Mouse (Mus musculus): ENCODE data around the gene Mettl18. TPM values are rescaled to one million over a fixed set of nuclear protein-coding genes. Genes with fewer than 3 reads are reported as not detected.
"Not testable (repeated sequence)": the region's sequence is repeated elsewhere in the genome, so short reads cannot be mapped to it uniquely, and the experiment has no call there.

The Mettl18 gene
- polyA plus RNA-seq, 1 experiment from 2014 or later = 6.7 TPM

- Histone ChIP-seq H3K27ac (no peak overlapping the region), H3K36me3 (no peaks in the 10 kb centered on the region), H3K4me3 (no peak overlapping the region), H3K9ac (no peak overlapping the region), H3K9me3 (replicated peaks) (no peaks in the 10 kb centered on the region), H3K4me1 (no peaks in the 10 kb centered on the region), H3K4me2 (no peak overlapping the region), H3K27me3 (replicated peaks) (no peaks in the 10 kb centered on the region)
- WGBS (ENCODE audit: insufficient replicate concordance) = 61% methylated on average over 3 of the region's 3 CpGs
- no peak for ATAC-seq
Observed at GRCm38 (mm10) chr1:164004311-164004710, 9.6 kb downstream of the Mettl18 start.

GRCm38 (mm10) chr1:164009235-164009634, 14.5 kb downstream of the Mettl18 start:
- H3K9ac ChIP-seq = no peak overlapping the region
- ATAC-seq = no peak
- no peaks in the 10 kb centered on the region for H3K27me3 ChIP-seq (replicated peaks)
- H3K9me3 ChIP-seq (replicated peaks) = no peaks in the 10 kb centered on the region
- no peak overlapping the region for H3K4me2 ChIP-seq
- H3K4me1 ChIP-seq = no peaks in the 10 kb centered on the region
- H3K36me3 ChIP-seq = no peaks in the 10 kb centered on the region
- H3K4me3 ChIP-seq = no peak overlapping the region
- H3K27ac ChIP-seq = no peak overlapping the region
- WGBS (ENCODE audit: insufficient replicate concordance) = 33% methylated on average over 2 of the region's 2 CpGs

DNA sequence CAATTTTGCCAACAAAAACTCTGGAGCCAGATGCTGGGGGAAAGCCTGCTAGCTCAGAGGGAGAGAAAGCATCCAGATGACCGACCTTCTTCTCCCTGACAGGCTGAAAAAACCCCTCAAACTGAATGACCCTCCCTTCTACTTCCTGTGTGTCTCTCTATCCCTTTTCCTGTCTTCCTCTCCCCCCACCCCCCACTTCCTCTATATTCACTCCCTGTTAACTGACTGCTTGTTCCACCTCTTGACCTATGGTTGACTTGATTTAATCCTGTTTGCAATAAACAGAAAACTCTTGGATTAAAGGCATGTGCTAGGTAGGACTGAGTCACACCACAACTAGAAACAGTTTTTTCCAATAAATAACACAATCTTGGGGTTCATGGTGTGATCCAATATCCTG, 19.9 kb downstream of the Mettl18 start:
- H3K4me1 ChIP-seq = 0 out of 2 replicates have a peak, but pooled peaks cover 4% of the 10 kb centered on the region
- H3K36me3 ChIP-seq = no peaks in the 10 kb centered on the region
- no peak overlapping the region for H3K9ac ChIP-seq
- no peak overlapping the region for H3K4me2 ChIP-seq
- H3K27me3 ChIP-seq (replicated peaks) = no peaks in the 10 kb centered on the region
- no peak overlapping the region for H3K27ac ChIP-seq
- no peak for ATAC-seq
- H3K4me3 ChIP-seq = no peak overlapping the region
- no peaks in the 10 kb centered on the region for H3K9me3 ChIP-seq (replicated peaks)
- WGBS (ENCODE audit: insufficient replicate concordance) = 15% methylated on average over 1 of the region's 1 CpGs

DNA sequence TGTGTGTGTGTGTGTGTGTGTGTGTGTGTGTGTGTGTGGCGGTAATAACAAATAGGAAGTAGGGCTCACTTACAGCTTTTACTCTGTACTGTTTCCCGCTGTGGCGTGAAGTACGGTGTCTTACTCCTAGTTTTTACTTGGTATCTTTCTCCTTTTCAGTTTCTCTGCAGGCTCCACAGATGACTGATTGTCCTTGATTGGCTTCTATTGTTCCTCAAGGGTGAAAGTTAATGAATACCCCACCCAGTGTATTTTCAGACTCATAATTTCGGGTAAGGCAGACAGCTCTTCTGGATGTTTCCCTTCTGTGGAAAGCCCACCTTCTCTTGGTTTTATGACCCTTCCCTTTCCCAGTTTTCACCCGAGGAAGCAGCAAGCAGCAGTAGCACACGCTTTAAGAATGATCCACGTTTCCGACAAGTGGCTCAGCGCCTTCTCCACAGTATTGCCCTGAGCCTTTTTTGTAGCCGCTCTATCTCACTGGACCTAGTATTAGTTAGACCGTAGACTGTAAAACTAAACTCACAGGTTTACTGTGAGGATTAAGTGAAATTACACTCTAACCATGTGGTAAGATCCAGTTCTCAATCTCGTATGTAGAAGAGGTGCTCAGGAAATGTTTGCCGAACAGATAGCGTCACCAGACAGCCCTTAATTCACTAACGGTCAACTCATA, 23.7 kb downstream of the Mettl18 start:
- WGBS (ENCODE audit: insufficient replicate concordance) = 68% methylated on average over 16 of the region's 16 CpGs
- Histone ChIP-seq H3K4me1 (0 out of 2 replicates have a peak, but pooled peaks cover 4% of the 10 kb centered on the region), H3K4me3 (no peak overlapping the region), H3K9ac (no peak overlapping the region), H3K36me3 (no peaks in the 10 kb centered on the region), H3K27ac (no peak overlapping the region), H3K4me2 (no peak overlapping the region), H3K27me3 (replicated peaks) (no peaks in the 10 kb centered on the region), H3K9me3 (replicated peaks) (no peaks in the 10 kb centered on the region)
- no peak for ATAC-seq

GRCm38 (mm10) chr1:164019789-164020188, 25.1 kb downstream of the Mettl18 start:
- H3K27ac ChIP-seq = no peak overlapping the region
- WGBS (ENCODE audit: insufficient replicate concordance) = 49% methylated on average over 6 of the region's 6 CpGs
- H3K9me3 ChIP-seq (replicated peaks) = no peaks in the 10 kb centered on the region
- H3K9ac ChIP-seq = no peak overlapping the region
- ATAC-seq = no peak
- no peaks in the 10 kb centered on the region for H3K27me3 ChIP-seq (replicated peaks)
- H3K4me3 ChIP-seq = no peak overlapping the region
- H3K36me3 ChIP-seq = no peaks in the 10 kb centered on the region
- H3K4me2 ChIP-seq = no peak overlapping the region
- no peaks in the 10 kb centered on the region for H3K4me1 ChIP-seq

DNA sequence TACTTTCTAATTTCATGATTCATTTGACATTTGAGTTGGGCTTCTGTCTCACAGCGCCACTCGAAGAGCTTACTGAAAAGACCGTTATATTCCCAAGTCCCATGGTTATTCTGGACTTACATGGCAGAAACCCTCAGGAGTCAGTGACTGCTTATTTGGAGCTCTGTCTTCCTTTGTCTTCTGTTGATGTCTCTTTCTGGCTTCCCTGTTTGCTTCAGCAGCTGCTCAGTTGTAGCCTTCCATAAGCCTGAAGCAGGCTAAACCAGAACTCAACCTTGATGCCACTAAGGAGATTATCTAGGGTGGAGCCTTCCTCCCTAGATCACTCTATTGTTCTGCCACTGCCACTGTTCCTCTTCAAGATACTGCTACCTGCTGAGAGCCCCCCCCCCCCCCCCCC, 26.1 kb downstream of the Mettl18 start:
- not testable (repeated sequence) for H3K9ac ChIP-seq; H3K4me1 ChIP-seq; H3K9me3 ChIP-seq (replicated peaks); H3K27me3 ChIP-seq (replicated peaks); H3K27ac ChIP-seq; ATAC-seq; H3K4me2 ChIP-seq; H3K36me3 ChIP-seq; H3K4me3 ChIP-seq
- 87% methylated on average over 3 of the region's 3 CpGs for WGBS (ENCODE audit: insufficient replicate concordance)

DNA sequence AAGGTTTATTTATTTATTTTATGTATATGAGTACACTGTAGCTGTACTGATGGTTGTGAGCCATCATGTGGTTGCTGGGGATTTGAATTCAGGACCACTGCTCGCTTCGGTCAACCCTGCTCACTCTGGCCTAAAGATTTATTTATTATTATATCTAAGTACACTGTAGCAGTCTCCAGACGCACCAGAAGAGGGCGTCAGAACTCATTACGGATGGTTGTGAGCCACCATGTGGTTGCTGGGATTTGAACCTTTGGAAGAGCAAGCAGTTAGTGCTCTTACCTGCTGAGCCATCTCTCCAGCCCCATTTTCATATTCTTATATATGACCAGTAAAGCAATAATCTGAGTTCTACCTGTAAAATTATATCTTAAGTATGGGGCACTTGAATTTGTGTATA, 27.4 kb downstream of the Mettl18 start:
- WGBS (ENCODE audit: insufficient replicate concordance) = 64% methylated on average over 5 of the region's 5 CpGs
- H3K27ac ChIP-seq; H3K4me2 ChIP-seq; H3K9ac ChIP-seq; H3K4me3 ChIP-seq; H3K9me3 ChIP-seq (replicated peaks); ATAC-seq; H3K27me3 ChIP-seq (replicated peaks); H3K36me3 ChIP-seq; H3K4me1 ChIP-seq: not testable (repeated sequence)

GRCm38 (mm10) chr1:164025685-164026084, 31.0 kb downstream of the Mettl18 start:
- WGBS (ENCODE audit: insufficient replicate concordance) = 48% methylated on average over 4 of the region's 4 CpGs
- H3K27me3 ChIP-seq (replicated peaks) = no peaks in the 10 kb centered on the region
- no peak overlapping the region for H3K4me2 ChIP-seq
- no peaks in the 10 kb centered on the region for H3K4me1 ChIP-seq
- H3K4me3 ChIP-seq = no peak overlapping the region
- no peak for ATAC-seq
- no peaks in the 10 kb centered on the region for H3K36me3 ChIP-seq
- H3K27ac ChIP-seq = no peak overlapping the region
- H3K9ac ChIP-seq = no peak overlapping the region
- no peaks in the 10 kb centered on the region for H3K9me3 ChIP-seq (replicated peaks)

DNA sequence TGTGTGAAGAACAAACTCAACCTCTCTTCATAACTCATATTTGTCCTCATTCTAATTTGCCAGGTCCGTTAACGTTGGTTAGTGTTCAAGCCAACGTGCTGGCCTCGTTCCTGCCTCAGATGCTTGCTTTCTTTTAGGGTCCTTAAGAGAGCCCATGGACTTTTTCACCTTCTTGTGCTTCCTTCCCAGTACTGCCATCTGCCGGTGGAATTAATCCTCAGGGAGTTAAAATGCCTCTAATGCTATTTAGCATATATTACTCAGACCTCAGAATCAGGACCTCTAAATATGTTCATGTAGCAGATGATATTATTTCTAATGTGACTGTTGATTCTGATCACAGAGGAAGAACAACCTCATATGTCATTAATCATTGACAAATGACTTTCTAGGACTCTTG, 32.7 kb downstream of the Mettl18 start:
- no peaks in the 10 kb centered on the region for H3K4me1 ChIP-seq
- no peak overlapping the region for H3K4me2 ChIP-seq
- no peak overlapping the region for H3K4me3 ChIP-seq
- no peak overlapping the region for H3K9ac ChIP-seq
- H3K36me3 ChIP-seq = no peaks in the 10 kb centered on the region
- H3K27ac ChIP-seq = no peak overlapping the region
- no peaks in the 10 kb centered on the region for H3K9me3 ChIP-seq (replicated peaks)
- WGBS (ENCODE audit: insufficient replicate concordance) = 44% methylated on average over 5 of the region's 5 CpGs
- ATAC-seq = no peak
- no peaks in the 10 kb centered on the region for H3K27me3 ChIP-seq (replicated peaks)

GRCm38 (mm10) chr1:164040385-164041135, 45.9 kb downstream of the Mettl18 start:
- WGBS (ENCODE audit: insufficient replicate concordance) = 65% methylated on average over 10 of the region's 10 CpGs
- Histone ChIP-seq H3K36me3 (no peaks in the 10 kb centered on the region), H3K9me3 (replicated peaks) (no peaks in the 10 kb centered on the region), H3K27ac (no peak overlapping the region), H3K4me1 (no peaks in the 10 kb centered on the region), H3K9ac (no peak overlapping the region), H3K4me3 (no peak overlapping the region), H3K27me3 (replicated peaks) (no peaks in the 10 kb centered on the region), H3K4me2 (no peak overlapping the region)
- ATAC-seq = no peak

GRCm38 (mm10) chr1:164043549-164043948, 48.9 kb downstream of the Mettl18 start:
- H3K36me3 ChIP-seq = no peaks in the 10 kb centered on the region
- H3K9ac ChIP-seq = no peak overlapping the region
- no peak overlapping the region for H3K27ac ChIP-seq
- no peaks in the 10 kb centered on the region for H3K27me3 ChIP-seq (replicated peaks)
- no peak overlapping the region for H3K4me3 ChIP-seq
- no peak overlapping the region for H3K4me2 ChIP-seq
- no peak for ATAC-seq
- H3K4me1 ChIP-seq = no peaks in the 10 kb centered on the region
- WGBS (ENCODE audit: insufficient replicate concordance) = 49% methylated on average over 3 of the region's 3 CpGs
- H3K9me3 ChIP-seq (replicated peaks) = no peaks in the 10 kb centered on the region
